Mouse (Mus musculus): ENCODE results near the gene Ttc28. TPM values are rescaled to one million over a fixed set of nuclear protein-coding genes. Genes with fewer than 3 reads are reported as not detected.

Ttc28 gene
- total and polyA plus RNA-seq, 3 experiments: 0.21 to 0.89 (median 0.28) TPM

DNA sequence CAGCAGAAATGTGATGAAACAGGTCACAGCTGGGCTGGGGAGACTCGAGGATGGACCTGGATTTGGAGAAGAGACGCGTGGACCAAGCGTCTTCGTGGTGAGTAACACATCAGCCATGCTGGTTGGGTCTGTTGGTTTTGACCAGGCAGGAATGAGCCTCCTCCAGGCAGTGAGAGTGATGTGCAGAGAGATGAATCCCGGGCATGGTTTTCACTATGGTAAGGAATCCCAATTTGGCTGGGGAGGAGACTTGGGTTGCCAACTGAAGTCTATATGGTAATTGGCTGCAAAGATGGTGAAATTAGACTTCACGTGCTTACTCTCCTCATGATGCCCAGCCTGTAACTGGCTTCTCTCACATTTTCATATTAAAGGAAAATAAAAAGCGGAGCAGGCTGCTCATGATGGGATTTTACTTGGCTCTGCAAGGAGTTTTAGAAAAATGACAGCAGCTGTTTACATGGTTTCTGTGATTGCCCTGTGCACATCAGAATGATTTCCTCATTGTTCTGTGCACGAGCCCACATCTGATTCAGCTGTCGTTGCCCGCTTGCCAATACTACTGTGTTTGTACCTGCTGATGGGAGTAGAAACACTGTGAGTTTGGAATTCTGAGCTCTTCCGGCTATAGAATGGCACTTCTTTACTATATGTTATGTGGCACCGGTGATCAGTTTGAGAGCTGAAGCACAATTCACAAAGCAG lies 117.4 kb downstream of the Ttc28 start:
- Histone ChIP-seq H3K4me2 (ENCODE audit: insufficient read depth, low read depth, poor library complexity, severe bottlenecking) (no peak overlapping the region), H3K36me3 (replicated peaks in 1 of 2; ENCODE audit: control insufficient read depth in 1 of 2, insufficient read depth in 1 of 2, low read length in 1 of 2) (no peaks in the 10 kb centered on the region), H3K9ac (ENCODE audit: insufficient read depth, low read depth) (no peak overlapping the region), H3K27me3 (replicated peaks) (peaks cover 1% of the 10 kb centered on the region), H3K4me3 (replicated peaks in 1 of 3; ENCODE audit: low read depth in 2 of 3, low read length in 2 of 3, poor library complexity in 1 of 3) (no peak overlapping the region), H3K9me3 (replicated peaks; ENCODE audit: low read length) (no peaks in the 10 kb centered on the region), H3K79me2 (replicated peaks; ENCODE audit: control insufficient read depth, extremely low read depth, insufficient read depth, poor library complexity, severe bottlenecking) (no peaks in the 10 kb centered on the region), H3K4me1 (ENCODE audit: control insufficient read depth in 1 of 2, insufficient read depth in 2 of 2) (peaks cover 0 to 4% of the 10 kb centered on the region in 2 experiments; a peak in 1 of 4 replicates), H3K27ac (ENCODE audit: insufficient read depth, low read depth) (no peak overlapping the region)
- in situ Hi-C loops (cut with MboI; ENCODE audit: low pct_ligation_motif_present, low pct_unique_long_range_greater_than_20kb, low sequenced_read_pairs): no loop called here
- TF ChIP-seq MXI1 (IDR thresholded peaks at IDR 0.05; ENCODE audit: low read depth, low read length): no peak
- TF ChIP-seq PAX5 (IDR thresholded peaks at IDR 0.05; ENCODE audit: low read length): no peak
- no peak for TF ChIP-seq USF2 (conservative IDR thresholded peaks at IDR 0.05; ENCODE audit: low read depth, low read length)
- no peak for TF ChIP-seq JUND (conservative IDR thresholded peaks at IDR 0.05; ENCODE audit: low read depth, low read length)
- no peak for TF ChIP-seq GABPA (IDR thresholded peaks at IDR 0.05; ENCODE audit: insufficient replicate concordance, low read depth, low read length)
- TF ChIP-seq ZMIZ1 (IDR thresholded peaks at IDR 0.05; ENCODE audit: low read depth, low read length): no peak
- TF ChIP-seq NRF1 (IDR thresholded peaks at IDR 0.05; ENCODE audit: low read depth, low read length): no peak
- TF ChIP-seq MEF2A (IDR thresholded peaks at IDR 0.05; ENCODE audit: borderline replicate concordance, low read depth, low read length): no peak
- no peak for TF ChIP-seq USF1 (IDR thresholded peaks at IDR 0.05; ENCODE audit: low read depth, low read length)
- no peak for TF ChIP-seq BHLHE40 (IDR thresholded peaks at IDR 0.05; ENCODE audit: low read depth, low read length)
- TF ChIP-seq RAD21 (IDR thresholded peaks at IDR 0.05; ENCODE audit: low read depth, low read length): no peak
- no peak for TF ChIP-seq MAX (IDR thresholded peaks at IDR 0.05; ENCODE audit: low read length)
- no peak for TF ChIP-seq SMC3 (IDR thresholded peaks at IDR 0.05; ENCODE audit: low read depth, low read length)
- no peak for TF ChIP-seq KAT2A (IDR thresholded peaks at IDR 0.05; ENCODE audit: insufficient replicate concordance, low read length)
- TF ChIP-seq EP300 (IDR thresholded peaks at IDR 0.05; ENCODE audit: low read length): no peak
- TF ChIP-seq TCF12 (IDR thresholded peaks at IDR 0.05; ENCODE audit: low read depth, low read length): no peak
- dilution Hi-C loops (cut with MboI; ENCODE audit: extremely low pct_ligation_motif_present, extremely low pct_unique_long_range_greater_than_20kb, low sequenced_read_pairs): no loop called here
- no peak for DNase-seq (ENCODE audit: extremely low read depth)

DNA sequence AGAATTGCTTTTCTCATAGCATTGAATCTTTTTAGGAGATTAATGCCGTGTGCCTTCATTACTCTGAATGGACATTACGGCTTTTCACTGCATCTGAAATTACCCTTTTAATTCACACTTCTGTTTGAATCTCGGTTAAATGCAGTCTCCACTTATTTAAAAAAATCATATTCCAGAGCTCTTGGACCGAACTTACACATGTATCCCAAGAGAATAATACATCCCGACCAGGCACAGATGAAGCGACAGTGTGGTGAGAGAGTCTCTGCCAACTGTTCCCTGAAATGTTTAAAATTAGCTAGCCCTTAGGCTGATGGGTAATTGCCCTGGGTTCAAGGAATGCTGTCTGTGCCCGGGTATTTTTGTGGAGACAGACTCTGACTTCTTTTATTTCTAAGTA lies 118.1 kb downstream of the Ttc28 start:
- dilution Hi-C loops (cut with MboI; ENCODE audit: extremely low pct_ligation_motif_present, extremely low pct_unique_long_range_greater_than_20kb, low sequenced_read_pairs) (no loop called here), in situ Hi-C loops (cut with MboI; ENCODE audit: low pct_ligation_motif_present, low pct_unique_long_range_greater_than_20kb, low sequenced_read_pairs) (no loop called here)
- no peak overlapping the region for H3K9ac ChIP-seq (ENCODE audit: insufficient read depth, low read depth)
- H3K79me2 ChIP-seq (replicated peaks; ENCODE audit: control insufficient read depth, extremely low read depth, insufficient read depth, poor library complexity, severe bottlenecking): no peaks in the 10 kb centered on the region
- H3K4me1 ChIP-seq (ENCODE audit: control insufficient read depth in 1 of 2, insufficient read depth in 2 of 2): peaks cover 0 to 4% of the 10 kb centered on the region in 2 experiments; a peak in 1 of 4 replicates
- H3K27me3 ChIP-seq (replicated peaks): peaks cover 1% of the 10 kb centered on the region
- TF ChIP-seq E2F4 (IDR thresholded peaks at IDR 0.05; ENCODE audit: insufficient replicate concordance, low read depth, low read length) (no peak), MYC (IDR thresholded peaks at IDR 0.05; ENCODE audit: low read depth, low read length) (no peak), PAX5 (IDR thresholded peaks at IDR 0.05; ENCODE audit: low read length) (no peak), ZC3H11A (IDR thresholded peaks at IDR 0.05; ENCODE audit: low read depth, low read length) (no peak), NELFE (IDR thresholded peaks at IDR 0.05; ENCODE audit: low read depth, low read length) (no peak), JUND (conservative IDR thresholded peaks at IDR 0.05; ENCODE audit: low read depth, low read length) (no peak), TBP (conservative IDR thresholded peaks at IDR 0.05; ENCODE audit: low read depth, low read length) (no peak), RCOR1 (conservative IDR thresholded peaks at IDR 0.05; ENCODE audit: low read depth, low read length) (no peak), CHD2 (IDR thresholded peaks at IDR 0.05; ENCODE audit: low read length) (no peak), GABPA (IDR thresholded peaks at IDR 0.05; ENCODE audit: insufficient replicate concordance, low read depth, low read length) (no peak), ZKSCAN1 (IDR thresholded peaks at IDR 0.05; ENCODE audit: borderline replicate concordance, low read depth, low read length) (no peak)
- no peak overlapping the region for H3K27ac ChIP-seq (ENCODE audit: insufficient read depth, low read depth)
- no peaks in the 10 kb centered on the region for H3K9me3 ChIP-seq (replicated peaks; ENCODE audit: low read length)
- H3K4me3 ChIP-seq (replicated peaks in 1 of 3; ENCODE audit: low read depth in 2 of 3, low read length in 2 of 3, poor library complexity in 1 of 3): no peak overlapping the region
- H3K36me3 ChIP-seq (replicated peaks in 1 of 2; ENCODE audit: control insufficient read depth in 1 of 2, insufficient read depth in 1 of 2, low read length in 1 of 2): no peaks in the 10 kb centered on the region
- DNase-seq (ENCODE audit: extremely low read depth): no peak
- H3K4me2 ChIP-seq (ENCODE audit: insufficient read depth, low read depth, poor library complexity, severe bottlenecking): no peak overlapping the region

Data from CH12.LX (cell line).